Mouse (Mus musculus): ENCODE measurements around the gene Olfr148. TPM values are rescaled to one million over a fixed set of nuclear protein-coding genes. Genes with fewer than 3 reads are reported as not detected.
A peak's percentile ranks its signal among the peaks of the same experiment; 100 is the strongest.

Gene Olfr148
- total RNA-seq (2021): not detected
- long read RNA-seq, experiment 1: 0 reads
- long read RNA-seq, experiment 2: 0 reads

DNA sequence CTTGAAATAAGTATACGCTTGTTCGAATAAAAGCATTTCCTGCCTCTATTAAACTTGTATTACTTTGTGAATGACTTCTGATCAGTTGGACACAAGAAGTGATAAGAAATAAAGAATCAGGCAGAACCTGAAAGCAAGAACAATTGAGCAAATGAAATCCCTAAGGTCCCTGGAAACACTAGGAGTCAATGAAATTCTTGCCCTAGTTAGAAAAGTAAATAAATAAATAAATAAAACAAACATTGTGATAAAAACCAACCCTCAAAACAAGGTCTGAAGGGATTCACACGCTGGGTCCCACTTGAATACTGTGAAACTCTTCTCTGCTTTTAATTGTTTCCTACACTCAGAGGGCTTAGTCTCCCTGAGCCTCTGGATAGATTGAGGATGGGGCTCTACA is at the start of gene Olfr148:
Gene Olfr148, plus strand, starts transcription at position 301 of the 400 bp plus-strand sequence.
- H3K4me3 ChIP-seq: no peak within 1 kb of the TSS
- no peak within 1 kb of the TSS for H3K27ac ChIP-seq
- no peak for DNase-seq (ENCODE audit: low spot score in 2 of 2)
- TF ChIP-seq CTCF (conservative IDR thresholded peaks at IDR 0.05): no peak

DNA sequence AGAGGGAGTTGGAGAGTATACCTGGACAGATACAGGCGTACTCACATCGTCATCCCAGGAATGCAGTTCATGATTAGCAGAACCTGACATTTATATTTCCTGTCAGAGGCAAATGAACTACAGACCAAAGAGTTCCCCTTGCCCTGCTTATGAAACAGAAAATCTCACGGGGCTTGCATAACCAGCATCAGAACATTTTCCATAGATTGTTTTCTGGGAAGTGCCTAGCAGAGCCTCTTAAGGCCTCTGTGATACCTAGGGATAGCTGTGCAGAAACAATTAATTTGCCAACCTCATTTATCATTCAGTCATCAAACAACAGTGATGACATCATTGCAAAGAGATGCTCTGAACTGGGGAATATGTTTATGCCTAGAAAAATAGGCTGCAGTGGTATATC is 35.0 kb upstream of the Olfr148 start, which contains the start of gene Olfr959:
Gene Olfr959, minus strand, starts transcription at position 101 of the 400 bp plus-strand sequence.
- no peak for DNase-seq (ENCODE audit: low spot score in 2 of 2)
- Histone ChIP-seq H3K27ac (no peak within 1 kb of the TSS), H3K4me3 (no peak within 1 kb of the TSS)
- TF ChIP-seq CTCF (conservative IDR thresholded peaks at IDR 0.05): no peak

DNA sequence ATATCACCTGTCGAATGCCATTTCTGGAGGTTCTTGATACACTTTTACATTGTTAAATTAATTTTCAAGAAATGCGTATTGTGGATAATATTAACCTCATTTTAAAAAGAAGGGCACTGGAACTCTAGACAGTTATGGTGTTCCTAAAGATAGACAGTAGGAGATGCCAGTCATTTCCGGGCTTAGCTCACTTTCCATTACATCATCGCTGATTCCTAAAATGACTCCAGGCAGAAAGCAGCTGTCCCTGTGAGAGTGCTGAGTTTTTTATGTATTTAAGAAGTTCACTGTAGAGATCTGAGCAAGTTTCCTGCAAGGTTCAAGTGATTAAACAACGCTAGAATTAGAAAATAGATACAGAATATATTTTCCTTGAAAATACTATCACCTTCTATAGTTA is 33.4 kb upstream of the Olfr148 start:
- no peak for TF ChIP-seq CTCF (conservative IDR thresholded peaks at IDR 0.05)
- Histone ChIP-seq H3K27ac (no peak overlapping the region), H3K4me3 (no peak overlapping the region)
- no peak for DNase-seq (ENCODE audit: low spot score in 2 of 2)

DNA sequence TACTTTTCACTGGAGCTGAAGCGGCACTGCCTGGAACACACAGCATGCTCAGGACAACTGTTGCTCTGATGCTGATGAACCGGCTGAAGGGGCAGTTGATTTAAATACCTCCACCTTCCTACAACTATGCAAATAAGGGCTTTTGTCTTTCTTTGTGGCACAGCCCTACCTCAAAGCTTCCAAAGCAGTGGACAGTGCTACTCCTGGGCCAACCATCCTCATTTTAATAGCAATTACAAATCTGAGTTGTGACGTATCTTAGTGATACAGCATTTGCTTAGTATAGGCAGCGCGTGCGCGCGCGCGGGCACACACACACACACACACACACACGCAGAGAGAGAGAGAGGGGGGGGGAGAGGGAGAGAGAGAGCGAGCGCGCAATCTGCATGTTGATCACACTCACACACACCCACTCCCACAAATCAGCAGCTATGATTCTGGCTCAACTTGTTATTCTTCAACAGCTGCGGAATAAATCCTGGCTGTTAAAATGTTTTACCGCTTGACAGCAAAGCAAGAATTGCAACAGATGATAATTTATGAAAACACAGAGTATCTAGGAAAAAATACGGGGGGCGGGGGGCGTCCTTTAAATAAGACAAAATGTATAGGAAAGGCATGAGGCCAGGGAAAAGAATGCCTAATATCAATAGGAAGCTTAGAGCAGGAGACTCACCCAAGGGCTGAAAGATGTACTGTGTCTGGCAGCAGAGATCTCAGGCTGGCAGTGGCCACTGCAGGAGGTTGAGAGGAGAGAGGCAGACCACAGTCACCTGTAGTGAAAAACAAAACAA is 7.7 kb upstream of the Olfr148 start:
- TF ChIP-seq CTCF (conservative IDR thresholded peaks at IDR 0.05): no peak
- H3K4me3 ChIP-seq: peak overlapping the region; percentile 43
- DNase-seq (ENCODE audit: low spot score in 2 of 2): peak; percentile 40 to 57
- 0 out of 2 replicates have a peak overlapping the region, but pooled peaks have one; percentile 18 for H3K27ac ChIP-seq

DNA sequence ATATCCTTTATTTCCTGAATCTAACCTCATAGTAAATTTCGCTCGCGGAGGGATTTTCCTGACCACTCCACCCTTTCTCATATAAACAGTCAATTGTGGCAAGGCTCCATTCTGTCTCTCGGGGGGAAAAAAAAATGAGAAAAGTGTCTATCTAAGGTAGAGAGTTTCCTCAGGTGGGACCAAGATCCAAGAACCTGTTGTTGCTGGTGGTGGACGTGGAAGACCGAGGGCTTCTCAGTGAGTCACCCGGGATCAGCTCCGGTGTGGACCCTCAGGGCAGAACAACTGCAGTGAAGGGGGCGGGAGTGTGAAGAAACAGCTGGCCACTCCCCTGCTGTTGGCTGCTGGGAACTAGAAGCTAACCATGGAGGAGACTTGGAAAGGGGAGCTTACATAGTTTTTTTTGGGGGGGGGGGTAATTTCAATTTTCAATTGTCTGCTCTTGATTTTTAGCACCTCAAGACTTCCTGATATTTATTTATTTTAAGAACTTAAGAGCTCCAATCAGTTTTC is 7.1 kb upstream of the Olfr148 start:
- Histone ChIP-seq H3K4me3 (peak overlapping the region; percentile 43), H3K27ac (0 out of 2 replicates have a peak overlapping the region, but pooled peaks have one; percentile 18)
- TF ChIP-seq CTCF (conservative IDR thresholded peaks at IDR 0.05): no peak
- DNase-seq (ENCODE audit: low spot score in 2 of 2): no peak

DNA sequence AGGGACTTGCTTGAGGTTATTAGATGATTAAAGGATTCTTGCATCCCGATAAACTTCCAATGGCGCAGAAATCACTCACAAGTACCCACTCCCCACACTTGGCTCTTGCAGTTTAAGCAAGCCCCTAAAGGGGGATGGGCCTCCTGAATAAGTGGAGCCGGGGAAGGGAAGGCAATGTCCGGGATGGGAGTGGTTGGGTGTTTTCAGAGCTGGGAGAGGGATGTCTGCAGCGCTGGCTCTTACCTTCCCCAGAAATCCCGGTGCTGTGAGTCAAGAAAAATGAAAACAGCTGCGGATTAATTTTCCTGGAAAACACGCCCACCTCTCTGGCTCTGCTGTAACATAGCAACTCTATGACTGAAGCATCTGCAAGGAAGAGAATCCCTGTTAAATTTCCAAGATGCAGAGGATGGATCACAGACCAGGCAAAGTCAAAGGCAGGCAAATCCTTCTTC is 6.4 kb upstream of the Olfr148 start, which contains the start of gene AW551984:
Gene AW551984, minus strand, starts transcription at position 405 of the 455 bp plus-strand sequence.
- no peak for DNase-seq (ENCODE audit: low spot score in 2 of 2)
- Histone ChIP-seq H3K27ac (0 out of 2 replicates have a peak within 1 kb of the TSS, but pooled peaks have one; percentile 18), H3K4me3 (peak within 1 kb of the TSS; percentile 43)
- no peak for TF ChIP-seq CTCF (conservative IDR thresholded peaks at IDR 0.05)

DNA sequence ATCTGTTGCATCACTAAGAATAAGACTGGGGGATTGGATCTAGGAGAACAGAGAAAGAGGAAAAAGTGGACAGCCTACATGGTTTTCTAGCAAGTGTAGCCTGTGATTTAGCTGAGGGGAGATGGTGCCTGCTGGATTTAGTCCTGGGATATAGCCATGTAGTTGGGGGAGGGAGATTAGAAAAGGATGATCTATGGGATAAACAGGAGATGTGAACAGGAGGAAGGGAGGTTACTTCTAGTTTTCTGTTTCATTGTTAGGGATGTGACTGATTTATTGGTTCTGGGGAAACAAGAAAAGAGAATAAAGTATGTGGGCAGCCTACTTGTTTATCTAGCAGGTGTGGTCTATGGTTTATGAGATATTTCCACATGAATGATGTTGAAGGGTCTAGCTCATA is 2.0 kb upstream of the Olfr148 start:
- DNase-seq (ENCODE audit: low spot score in 2 of 2): no peak
- Histone ChIP-seq H3K4me3 (no peak overlapping the region), H3K27ac (no peak overlapping the region)
- no peak for TF ChIP-seq CTCF (conservative IDR thresholded peaks at IDR 0.05)

DNA sequence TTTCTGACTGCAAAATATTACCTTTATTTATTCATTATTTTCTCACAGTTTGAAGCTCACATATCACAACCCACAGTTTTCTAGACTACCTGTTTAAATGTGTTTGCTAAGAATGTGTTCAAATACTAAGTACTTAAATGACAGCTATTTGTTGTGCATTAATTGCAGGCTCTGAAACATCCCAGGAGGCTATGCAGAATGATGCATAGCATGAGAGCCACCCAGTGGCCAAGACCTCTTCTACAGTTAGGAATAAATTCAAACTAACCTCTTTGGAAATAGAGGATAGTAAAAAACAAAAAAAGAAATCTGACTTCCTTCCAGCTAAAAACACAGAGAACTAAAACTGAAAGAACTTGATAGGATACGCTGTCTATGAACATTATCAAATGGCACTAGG is 1.5 kb downstream of the Olfr148 start:
- peak; percentile 91 for TF ChIP-seq CTCF (conservative IDR thresholded peaks at IDR 0.05)
- no peak overlapping the region for H3K27ac ChIP-seq
- no peak overlapping the region for H3K4me3 ChIP-seq
- peak in 1 of 2 experiments; percentile 52 for DNase-seq (ENCODE audit: low spot score in 2 of 2)

DNA sequence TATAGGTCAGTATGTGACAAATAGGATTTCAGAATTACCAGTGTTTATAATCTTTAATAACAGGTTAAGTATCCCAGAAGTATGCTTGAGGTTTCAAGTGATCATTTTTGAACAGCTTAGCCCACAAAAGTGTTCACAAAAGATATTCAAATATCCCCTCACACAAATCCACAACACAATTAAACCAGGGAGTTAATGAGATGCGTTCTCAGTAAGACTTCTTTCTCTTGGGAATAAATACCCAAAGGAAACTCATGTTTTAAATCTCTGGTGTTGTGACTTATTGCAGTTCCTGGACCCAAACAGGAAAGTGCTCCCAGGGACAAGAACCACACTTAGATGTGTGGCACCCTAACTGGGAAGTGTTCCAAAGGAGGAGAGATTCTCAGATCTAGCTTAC is 10.6 kb downstream of the Olfr148 start, which contains the start of gene Olfr960:
Gene Olfr960, plus strand, starts transcription at position 301 of the 400 bp plus-strand sequence.
- H3K4me3 ChIP-seq: no peak within 1 kb of the TSS
- no peak for DNase-seq (ENCODE audit: low spot score in 2 of 2)
- no peak for TF ChIP-seq CTCF (conservative IDR thresholded peaks at IDR 0.05)
- no peak within 1 kb of the TSS for H3K27ac ChIP-seq

DNA sequence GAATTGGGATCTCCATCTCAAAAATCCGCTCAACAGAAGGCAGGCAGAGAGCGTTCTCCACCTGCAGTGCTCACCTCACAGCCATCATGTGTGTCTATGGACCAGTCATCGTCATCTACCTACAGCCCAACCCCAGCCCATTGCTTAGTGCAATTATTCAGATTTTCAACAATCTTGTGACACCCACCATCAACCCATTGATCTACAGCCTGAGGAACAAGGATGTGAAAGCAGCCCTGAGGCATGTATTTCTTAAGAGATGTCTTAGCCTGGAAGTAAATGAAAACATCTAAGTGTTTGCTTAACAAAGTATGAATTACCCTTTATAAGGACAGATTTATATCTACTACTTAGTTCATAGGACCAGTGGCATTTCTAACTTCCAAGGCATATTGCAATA is 13.3 kb downstream of the Olfr148 start:
- no peak for DNase-seq (ENCODE audit: low spot score in 2 of 2)
- TF ChIP-seq CTCF (conservative IDR thresholded peaks at IDR 0.05): no peak
- Histone ChIP-seq H3K4me3 (no peak overlapping the region), H3K27ac (no peak overlapping the region)

DNA sequence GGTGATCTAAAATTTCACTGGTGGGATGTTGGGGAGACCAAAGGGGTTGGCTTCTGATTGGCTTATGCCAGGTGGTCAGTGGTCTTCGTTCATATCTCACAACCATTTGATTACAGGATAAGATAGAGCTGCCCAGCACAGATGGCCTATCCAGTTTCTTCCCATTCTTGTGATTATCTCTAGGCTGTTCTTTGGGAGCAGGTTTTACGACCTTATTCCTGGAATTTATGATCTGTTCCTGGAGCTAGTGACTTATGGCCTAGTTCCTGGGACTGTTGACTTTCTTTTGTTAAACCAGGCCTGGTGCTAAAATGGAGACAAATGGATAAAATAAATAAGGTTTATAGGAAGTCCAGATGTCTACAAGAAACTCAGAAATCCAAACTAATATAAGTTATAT is 14.3 kb downstream of the Olfr148 start:
- no peak for DNase-seq (ENCODE audit: low spot score in 2 of 2)
- no peak overlapping the region for H3K4me3 ChIP-seq
- no peak overlapping the region for H3K27ac ChIP-seq
- no peak for TF ChIP-seq CTCF (conservative IDR thresholded peaks at IDR 0.05)

DNA sequence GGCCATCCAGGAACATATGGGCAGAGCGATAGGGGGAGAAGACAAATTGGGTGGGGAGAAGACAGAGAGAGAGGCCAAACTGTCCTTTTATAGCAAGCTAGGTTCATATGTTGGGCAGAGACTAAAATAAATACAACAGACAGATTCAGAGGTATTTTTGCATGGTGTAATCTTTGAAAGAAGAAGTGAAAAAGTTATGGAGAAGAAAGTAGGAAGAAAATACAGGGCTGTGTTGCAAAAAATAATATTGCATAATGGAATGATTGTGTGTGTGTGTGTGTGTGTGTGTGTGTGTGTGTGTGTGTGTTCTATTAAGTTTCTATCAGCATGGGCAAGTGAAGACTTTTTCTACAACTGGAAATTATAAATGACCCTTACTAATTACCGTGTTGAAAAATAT is 18.6 kb downstream of the Olfr148 start:
- DNase-seq (ENCODE audit: low spot score in 2 of 2): no peak
- TF ChIP-seq CTCF (conservative IDR thresholded peaks at IDR 0.05): no peak
- Histone ChIP-seq H3K4me3 (no peak overlapping the region), H3K27ac (no peak overlapping the region)

DNA sequence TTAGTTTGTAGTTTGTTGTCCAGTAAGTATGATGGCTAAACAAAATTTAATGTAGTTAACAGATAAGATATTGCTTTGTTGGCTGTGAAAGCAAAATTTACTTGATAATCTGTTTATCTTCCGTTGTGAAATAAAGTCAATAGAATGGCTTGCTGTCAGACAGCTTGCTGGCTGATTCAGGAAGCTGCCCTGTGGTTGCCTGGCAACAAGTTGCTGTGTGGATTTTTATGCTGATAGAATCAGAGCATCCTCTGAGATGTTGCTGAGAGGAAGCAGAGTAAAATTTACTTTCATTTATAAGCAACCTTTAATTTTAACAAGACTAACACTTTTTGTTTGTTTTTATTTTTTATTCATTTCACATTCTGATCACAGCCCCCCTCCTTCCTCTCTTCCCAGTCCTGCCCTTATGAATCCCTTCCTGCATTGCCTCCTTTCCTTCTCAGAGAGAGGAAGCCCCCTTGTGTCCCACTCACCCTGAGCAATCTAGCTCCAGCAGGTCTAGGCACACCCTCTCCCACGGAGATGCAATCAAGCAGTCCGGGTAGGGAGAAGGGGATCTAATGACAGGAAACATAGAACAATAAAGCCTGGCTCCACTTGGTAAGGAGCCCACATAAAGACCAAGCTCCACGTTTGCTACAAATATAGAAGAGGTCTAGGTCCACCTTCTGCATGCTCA is 23.6 kb downstream of the Olfr148 start:
- no peak for TF ChIP-seq CTCF (conservative IDR thresholded peaks at IDR 0.05)
- peak; percentile 48 to 66 for DNase-seq (ENCODE audit: low spot score in 2 of 2)
- H3K4me3 ChIP-seq: no peak overlapping the region
- peak overlapping the region; percentile 83 for H3K27ac ChIP-seq

Data from layer of hippocampus, adult 2 months (tissue).